8 mouse cellular contexts compared by ENCODE assay signal in genomic region chr7:66387419-66387812, GRCm38 (mm10). TPM values are rescaled to one million over a fixed set of nuclear protein-coding genes. Genes with fewer than 3 reads are reported as not detected.
DNase-seq lines count a peak whose midpoint lies in the region; ATAC-seq and TF ChIP-seq lines count a peak whose summit lies in the region.

No protein-coding gene starts in this region.

- H3K4me2 ChIP-seq in embryonic facial prominence, embryonic 15.5 days (replicated peaks), result peak overlapping the region; percentile 92
- H3K4me2 ChIP-seq in midbrain, embryonic 14.5 days (ENCODE audit: low read length), result peak overlapping the region; percentile 98

- peak overlapping the region; percentile 97 for H3K9ac ChIP-seq in liver, adult 2 months (ENCODE audit: low read depth, low read length)
- H3K9ac ChIP-seq in embryonic facial prominence, embryonic 15.5 days, result peak overlapping the region; percentile 91
- peak overlapping the region; percentile 57 for H3K9ac ChIP-seq in midbrain, embryonic 14.5 days (replicated peaks; ENCODE audit: low read length)

- H3K27ac ChIP-seq in liver, adult 2 months (replicated peaks; ENCODE audit: insufficient read depth, low read depth, low read length), result peak overlapping the region; percentile 72; the same call in 1 of the 2 replicates
- peak overlapping the region; percentile 71 for H3K27ac ChIP-seq in embryonic facial prominence, embryonic 15.5 days (replicated peaks)
- H3K27ac ChIP-seq in midbrain, embryonic 14.5 days (replicated peaks; ENCODE audit: low read depth, low read length), result no peak overlapping the region

- H3K79me2 ChIP-seq in liver, adult 2 months (ENCODE audit: control insufficient read depth, insufficient read depth, low read length), result peaks cover 7% of the 10 kb centered on the region; the same call in 1 of the 2 replicates

- peaks cover 4% of the 10 kb centered on the region for H3K4me1 ChIP-seq in liver, adult 2 months (ENCODE audit: control insufficient read depth, insufficient read depth, low read length)
- peaks cover 21% of the 10 kb centered on the region for H3K4me1 ChIP-seq in embryonic facial prominence, embryonic 15.5 days
- peaks cover 12% of the 10 kb centered on the region for H3K4me1 ChIP-seq in midbrain, embryonic 14.5 days (ENCODE audit: control insufficient read depth, insufficient read depth, low read length)

- no peak for TF ChIP-seq POLR2A in liver, adult 2 months (IDR thresholded peaks at IDR 0.05; ENCODE audit: extremely low read depth, insufficient read depth, low read length)

- TF ChIP-seq CTCF in liver, adult 2 months (IDR thresholded peaks at IDR 0.05; ENCODE audit: low read depth, low read length), result no peak

- WGBS in liver, adult 2 months, result under 1% methylated on average over 13 of the region's 13 CpGs
- under 1% methylated on average over 13 of the region's 13 CpGs for WGBS in embryonic facial prominence, embryonic 15.5 days
- WGBS in midbrain, embryonic 14.5 days, result 2% methylated on average over 13 of the region's 13 CpGs

- H3K27me3 ChIP-seq in liver, adult 2 months (ENCODE audit: control insufficient read depth, insufficient read depth, low read length), result no peaks in the 10 kb centered on the region
- no peaks in the 10 kb centered on the region for H3K27me3 ChIP-seq in embryonic facial prominence, embryonic 15.5 days
- peaks cover 18% of the 10 kb centered on the region for H3K27me3 ChIP-seq in midbrain, embryonic 14.5 days (ENCODE audit: control insufficient read depth, insufficient read depth, low read length)

- H3K36me3 ChIP-seq in liver, adult 2 months (ENCODE audit: control insufficient read depth, insufficient read depth, low read length), result no peaks in the 10 kb centered on the region
- H3K36me3 ChIP-seq in embryonic facial prominence, embryonic 15.5 days, result no peaks in the 10 kb centered on the region
- no peaks in the 10 kb centered on the region for H3K36me3 ChIP-seq in midbrain, embryonic 14.5 days (ENCODE audit: control insufficient read depth, insufficient read depth, low read length)

- H3K9me3 ChIP-seq in embryonic facial prominence, embryonic 15.5 days (replicated peaks), result no peaks in the 10 kb centered on the region
- no peaks in the 10 kb centered on the region for H3K9me3 ChIP-seq in midbrain, embryonic 14.5 days (ENCODE audit: control insufficient read depth, low read length)

- ATAC-seq in embryonic facial prominence, embryonic 15.5 days (ENCODE audit: insufficient number of reproducible peaks, low FRiP score, low TSS enrichment, low read depth), result no peak
- ATAC-seq in midbrain, embryonic 14.5 days (ENCODE audit: low FRiP score, low TSS enrichment), result no peak

- no peak for DNase-seq in liver, adult 2 months (ENCODE audit: extremely low read depth, low read depth, low spot score)
- DNase-seq in liver, result no peak
- peak; percentile 7 for DNase-seq in induced T-regulatory cell, adult 2 months (ENCODE audit: low read depth)
- peak; percentile 19 for DNase-seq in midbrain, embryonic 14.5 days
- DNase-seq in cerebellum, adult 11-12 months, result no peak
- DNase-seq in cerebellum, adult 9-11 months, result no peak
- DNase-seq in spleen, adult 18-20 months, result no peak

- H3K4me3 ChIP-seq in liver, adult 2 months (ENCODE audit: insufficient read depth, low read depth, low read length), result peak overlapping the region; percentile 89
- H3K4me3 ChIP-seq in embryonic facial prominence, embryonic 15.5 days (replicated peaks), result peak overlapping the region; percentile 72
- peak overlapping the region; percentile 51 for H3K4me3 ChIP-seq in midbrain, embryonic 14.5 days (replicated peaks; ENCODE audit: low read depth, low read length)

RNA-seq across cellular contexts. Expression of gene Lrrk1, which starts 0.7 kb away (rescaled TPM):
- 7.4 and 7.8 TPM in 2 replicates for total RNA-seq in liver, adult 2 months (2014; rRNA removed)
- polyA plus RNA-seq in liver, adult 2 months (2012; rRNA removed), result 10.4 and 15.0 TPM in 2 replicates
- polyA plus RNA-seq in embryonic facial prominence, embryonic 15.5 days (2015; fragmentation: Nextera tagmentation; extraction: Ambion mirVana), result 16.9 TPM in 2 replicates
- polyA plus RNA-seq in midbrain, embryonic 14.5 days (2014; fragmentation: Nextera tagmentation; extraction: Ambion mirVana), result 1.3 and 3.6 TPM in 2 replicates

RNA-seq across cellular contexts. Expression of gene Gm10974, which starts 21.7 kb away (rescaled TPM):
- not detected in 2 replicates for total RNA-seq in liver, adult 2 months (2014; rRNA removed)
- not detected in 2 replicates for polyA plus RNA-seq in liver, adult 2 months (2012; rRNA removed)
- polyA plus RNA-seq in embryonic facial prominence, embryonic 15.5 days (2015; fragmentation: Nextera tagmentation; extraction: Ambion mirVana), result not detected in 2 replicates
- polyA plus RNA-seq in midbrain, embryonic 14.5 days (2014; fragmentation: Nextera tagmentation; extraction: Ambion mirVana), result not detected in 2 replicates

RNA-seq across cellular contexts. Expression of gene Aldh1a3, which starts 39.9 kb away (rescaled TPM):
- total RNA-seq in liver, adult 2 months (2014; rRNA removed), result 0.40 and 0.65 TPM in 2 replicates
- polyA plus RNA-seq in liver, adult 2 months (2012; rRNA removed), result 0.17 TPM in 1 of 2 replicates, not detected in the other
- polyA plus RNA-seq in embryonic facial prominence, embryonic 15.5 days (2015; fragmentation: Nextera tagmentation; extraction: Ambion mirVana), result 27.2 and 27.8 TPM in 2 replicates
- 0.63 and 0.87 TPM in 2 replicates for polyA plus RNA-seq in midbrain, embryonic 14.5 days (2014; fragmentation: Nextera tagmentation; extraction: Ambion mirVana)

Comparison
In these comparisons a context has a peak if more than half of its experiments do, and no peak if none do; other contexts are left out.
1. DNase-seq: peak in induced T-regulatory cell, adult 2 months (single experiment) and midbrain, embryonic 14.5 days (single experiment); none in liver, adult 2 months (single experiment), liver (single experiment), cerebellum, adult 11-12 months (single experiment), cerebellum, adult 9-11 months (single experiment) and spleen, adult 18-20 months (0 of 2).
2. RNA of gene Aldh1a3, which starts 39.9 kb away (polyA plus RNA-seq): 27.2 to 27.8 TPM in embryonic facial prominence, embryonic 15.5 days; 0.63 to 0.87 TPM in midbrain, embryonic 14.5 days and 0.17 TPM in liver, adult 2 months; every median in the first group is over 10 times any median in the second.
3. Peak in every context shown above with its lines, with median percentiles within 50 percentile points of each other: H3K4me3 ChIP-seq and H3K9ac ChIP-seq.